Mouse (Mus musculus) testis, adult 2 months (tissue): ENCODE results near the gene Zfyve1. TPM values are rescaled to one million over a fixed set of nuclear protein-coding genes. Genes with fewer than 3 reads are reported as not detected.

ENCODE experiments used
- H3K27ac ChIP-seq: fragments of 200-500 bp; 2 replicates; pipeline ENCODE4 v1.5.1; 2012; ENCODE audit warnings: low read depth, low read length; ENCODE audit not compliant: control insufficient read depth, insufficient read depth
- H3K27me3 ChIP-seq: fragments of 200-500 bp; 2 replicates; pipeline ENCODE4 v1.6.1; 2012; ENCODE audit warnings: mild to moderate bottlenecking, low read length, moderate library complexity; ENCODE audit not compliant: control insufficient read depth, insufficient read depth
- H3K36me3 ChIP-seq: fragments of 200-500 bp; 2 replicates; pipeline ENCODE4 v1.6.1; 2012; ENCODE audit warnings: mild to moderate bottlenecking, low read length; ENCODE audit not compliant: control insufficient read depth, insufficient read depth
- H3K4me1 ChIP-seq: fragments of 200-500 bp; 2 replicates; pipeline ENCODE4 v1.6.1; 2012; ENCODE audit warnings: low read length; ENCODE audit not compliant: control insufficient read depth, insufficient read depth
- H3K4me3 ChIP-seq: fragments of 200-500 bp; 2 replicates; pipeline ENCODE4 v1.5.1; 2012; ENCODE audit warnings: low read depth, mild to moderate bottlenecking, low read length, moderate library complexity, mixed read lengths; ENCODE audit not compliant: control insufficient read depth
- CTCF ChIP-seq: fragments of 200-500 bp; IDR thresholded peaks from 2 replicates; pipeline ENCODE4 v1.5.1; 2012; ENCODE audit warnings: low read depth, mild to moderate bottlenecking, inconsistent platforms, low read length, moderate library complexity; ENCODE audit not compliant: control insufficient read depth, insufficient read depth, insufficient replicate concordance
- POLR2A ChIP-seq: fragments of 200-500 bp; IDR thresholded peaks from 2 replicates; pipeline ENCODE4 v1.6.1; 2012; ENCODE audit warnings: low read depth, mild to moderate bottlenecking, inconsistent platforms, low read length, moderate library complexity; ENCODE audit not compliant: control insufficient read depth
- polyA plus RNA-seq: library from polyadenylated mRNA; depleted of rRNA; stranded (reverse); fragments of >200 nt; gene quantifications from 2 replicates; pipeline ENCODE4 v1.2.3, GENCODE M21; 2012

Zfyve1 gene
- polyA plus RNA-seq, 1 experiment: 302 TPM

GRCm38 (mm10) chr12:83578896-83579569 lies 18.0 kb downstream of the Zfyve1 start:
- Histone ChIP-seq H3K36me3 (no peaks in the 10 kb centered on the region; the same call in 1 of the 2 replicates), H3K27ac (no peak overlapping the region; the same call in 1 of the 2 replicates), H3K4me3 (no peak overlapping the region), H3K4me1 (peaks cover 2% of the 10 kb centered on the region), H3K27me3 (no peaks in the 10 kb centered on the region)
- no peak for TF ChIP-seq CTCF
- TF ChIP-seq POLR2A: no peak

DNA sequence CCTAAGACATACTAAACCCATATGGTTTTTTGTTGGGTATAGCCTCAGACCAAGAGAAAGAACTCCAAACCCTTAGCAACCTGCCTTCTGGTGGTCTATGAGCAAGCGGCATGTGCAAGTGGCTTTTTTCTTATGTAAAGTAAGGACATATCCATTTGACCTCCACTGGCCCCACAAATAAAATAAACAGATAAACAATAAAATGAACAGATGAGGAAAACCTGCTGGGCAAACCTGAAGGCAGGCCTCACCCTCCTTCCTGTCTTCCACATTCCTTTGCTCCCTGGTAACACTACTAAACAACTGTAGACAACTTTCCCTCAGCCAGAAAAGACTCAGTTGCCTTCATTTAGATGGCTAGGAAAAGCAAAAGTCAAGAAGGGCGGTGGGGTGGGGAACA lies 18.7 kb downstream of the Zfyve1 start:
- Histone ChIP-seq H3K27ac (no peak overlapping the region), H3K4me3 (no peak overlapping the region), H3K4me1 (peaks cover 2% of the 10 kb centered on the region), H3K27me3 (no peaks in the 10 kb centered on the region), H3K36me3 (no peaks in the 10 kb centered on the region; the same call in 1 of the 2 replicates)
- TF ChIP-seq CTCF: no peak
- TF ChIP-seq POLR2A: no peak

DNA sequence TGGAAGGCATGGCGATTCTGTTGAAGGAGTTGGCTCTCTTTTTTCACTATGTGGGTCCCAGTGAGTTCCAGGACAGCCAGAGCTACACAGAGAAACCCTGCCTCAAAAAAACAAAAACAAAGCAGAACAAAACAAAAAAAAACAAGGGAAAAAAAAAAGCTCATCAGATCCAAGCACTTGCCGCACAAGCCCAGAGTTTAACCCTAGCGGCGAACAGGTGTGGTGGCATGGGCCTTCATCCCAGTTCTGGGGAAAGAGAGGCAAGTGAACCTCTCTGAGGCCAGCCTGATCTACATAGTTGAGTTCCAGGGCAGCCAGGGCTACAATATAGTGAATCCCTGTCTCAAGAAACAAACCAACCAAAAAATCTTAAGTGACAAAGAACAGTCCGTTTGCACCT lies 19.6 kb downstream of the Zfyve1 start:
- Histone ChIP-seq H3K4me3 (no peak overlapping the region), H3K27ac (no peak overlapping the region), H3K4me1 (peaks cover 2% of the 10 kb centered on the region), H3K27me3 (no peaks in the 10 kb centered on the region), H3K36me3 (no peaks in the 10 kb centered on the region; the same call in 1 of the 2 replicates)
- no peak for TF ChIP-seq POLR2A
- no peak for TF ChIP-seq CTCF

DNA sequence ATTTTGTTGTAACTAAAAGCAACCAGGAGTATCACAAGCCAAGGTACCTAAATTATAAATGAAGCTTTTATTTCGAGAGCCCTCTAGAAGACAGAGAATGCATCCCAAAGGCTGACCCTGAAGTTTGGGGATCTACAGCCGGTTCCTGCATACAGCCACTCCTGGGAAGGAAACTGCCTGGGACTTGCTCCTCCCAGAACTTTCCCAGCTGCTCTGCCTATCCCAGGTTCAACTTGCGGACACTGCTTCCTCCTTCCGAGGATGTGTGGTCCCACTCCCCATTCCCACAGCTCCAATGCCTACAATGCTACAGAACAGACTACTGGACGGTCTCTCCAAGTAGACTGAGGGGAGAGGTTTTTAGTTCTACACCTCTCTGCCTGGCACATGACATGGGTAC lies 24.3 kb downstream of the Zfyve1 start:
- no peak overlapping the region for H3K27ac ChIP-seq
- TF ChIP-seq POLR2A (no peak), CTCF (no peak)
- no peaks in the 10 kb centered on the region for H3K27me3 ChIP-seq
- H3K4me3 ChIP-seq: no peak overlapping the region
- peaks cover 2% of the 10 kb centered on the region for H3K4me1 ChIP-seq
- H3K36me3 ChIP-seq: peaks cover 2% of the 10 kb centered on the region

DNA sequence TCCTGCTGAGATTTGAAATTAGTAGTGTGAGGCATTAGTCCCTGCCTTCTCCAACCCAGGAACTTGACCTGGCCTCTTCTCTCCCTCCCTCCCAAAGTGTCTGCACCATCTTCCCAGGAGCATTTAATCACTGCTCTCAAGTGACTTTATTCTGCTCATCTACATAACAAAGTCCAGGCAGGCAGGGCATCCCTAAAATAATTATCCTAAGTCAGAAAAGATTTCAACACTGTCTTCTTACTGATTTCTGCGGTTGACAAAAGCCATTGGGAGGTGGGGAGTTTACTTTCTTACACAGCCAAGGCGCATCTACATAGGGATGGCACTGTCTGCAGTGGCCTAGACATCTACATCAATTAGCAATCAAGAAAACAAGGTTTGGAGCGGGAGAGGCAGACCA lies 27.2 kb downstream of the Zfyve1 start:
- Histone ChIP-seq H3K4me3 (no peak overlapping the region), H3K4me1 (no peaks in the 10 kb centered on the region; the same call in 1 of the 2 replicates), H3K36me3 (peaks cover 4% of the 10 kb centered on the region), H3K27me3 (no peaks in the 10 kb centered on the region), H3K27ac (no peak overlapping the region)
- TF ChIP-seq CTCF: no peak
- TF ChIP-seq POLR2A: no peak

GRCm38 (mm10) chr12:83562589-83562988 lies 34.4 kb downstream of the Zfyve1 start:
- no peak overlapping the region for H3K27ac ChIP-seq

DNA sequence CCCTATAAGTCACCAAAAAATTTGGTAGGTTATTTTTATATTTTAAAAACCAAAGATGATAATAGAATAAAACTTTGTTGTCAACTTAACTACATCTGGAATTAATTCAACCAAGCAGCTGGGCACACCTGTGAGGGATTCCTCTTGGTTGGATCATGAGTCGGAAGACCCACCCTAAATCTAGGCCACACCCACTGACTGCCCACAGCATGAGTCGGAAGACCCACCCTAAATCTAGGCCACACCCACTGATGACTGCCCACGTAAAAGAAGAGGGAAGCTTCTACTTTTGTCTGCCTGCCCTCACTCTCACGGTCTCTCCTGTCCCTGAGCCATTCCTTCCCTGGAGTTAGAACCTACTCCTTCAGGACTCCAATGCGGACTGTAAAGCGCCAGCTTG lies 36.8 kb downstream of the Zfyve1 start:
- no peaks in the 10 kb centered on the region for H3K27me3 ChIP-seq
- 0 out of 2 replicates have a peak, but pooled peaks cover 1% of the 10 kb centered on the region for H3K36me3 ChIP-seq
- no peak overlapping the region for H3K27ac ChIP-seq
- peak overlapping the region; percentile 22; the same call in 1 of the 2 replicates for H3K4me3 ChIP-seq
- TF ChIP-seq POLR2A (no peak), CTCF (no peak)
- H3K4me1 ChIP-seq: peaks cover 3% of the 10 kb centered on the region; the same call in 1 of the 2 replicates

More at GRCm38 (mm10) chr12:83562589-83562988, 34.4 kb downstream of the Zfyve1 start:
- no peaks in the 10 kb centered on the region for H3K27me3 ChIP-seq
- H3K4me3 ChIP-seq: peak overlapping the region; percentile 86; the same call in 1 of the 2 replicates
- no peak for TF ChIP-seq POLR2A
- no peak for TF ChIP-seq CTCF
- H3K36me3 ChIP-seq: peaks cover 2% of the 10 kb centered on the region; the same call in 1 of the 2 replicates
- H3K4me1 ChIP-seq: peaks cover 3% of the 10 kb centered on the region; the same call in 1 of the 2 replicates
